Mouse (Mus musculus) forebrain, embryonic 15.5 days (tissue): ENCODE data around the gene Mcur1. TPM values are rescaled to one million over a fixed set of nuclear protein-coding genes. Genes with fewer than 3 reads are reported as not detected.

Experiments used
- ATAC-seq: fragments of 200-750 bp; cut with Nextera tagmentation; replicated peaks from 2 replicates; pipeline ENCODE4 v1.8.0; 2017; ENCODE audit warnings: mild to moderate bottlenecking, moderate TSS enrichment, moderate library complexity
- H3K27ac ChIP-seq: fragments of 300-500 bp; sonication (generic); replicated peaks from 2 replicates; pipeline ENCODE4 v1.5.1; 2015; ENCODE audit warnings: mild to moderate bottlenecking, inconsistent platforms
- H3K27me3 ChIP-seq: fragments of 300-500 bp; sonication (generic); 2 replicates; pipeline ENCODE4 v1.6.1; 2015; ENCODE audit warnings: inconsistent platforms
- H3K36me3 ChIP-seq: fragments of 300-500 bp; sonication (generic); 2 replicates; pipeline ENCODE4 v1.6.1; 2015; ENCODE audit warnings: mild to moderate bottlenecking, inconsistent platforms
- H3K4me1 ChIP-seq: fragments of 300-500 bp; sonication (generic); 2 replicates; pipeline ENCODE4 v1.6.1; 2015; ENCODE audit warnings: inconsistent platforms
- H3K4me2 ChIP-seq: fragments of 300-500 bp; sonication (generic); replicated peaks from 2 replicates; pipeline ENCODE4 v1.6.1; 2015; ENCODE audit warnings: mild to moderate bottlenecking, inconsistent platforms
- H3K4me3 ChIP-seq: fragments of 300-500 bp; sonication (generic); 2 replicates; pipeline ENCODE4 v1.5.1; 2015; ENCODE audit warnings: mild to moderate bottlenecking, inconsistent platforms
- H3K9ac ChIP-seq: fragments of 300-500 bp; sonication (generic); replicated peaks from 2 replicates; pipeline ENCODE4 v1.6.1; 2015; ENCODE audit warnings: mild to moderate bottlenecking, inconsistent platforms
- H3K9me3 ChIP-seq: fragments of 300-500 bp; sonication (generic); 2 replicates; pipeline ENCODE4 v1.6.1; 2016; ENCODE audit warnings: inconsistent platforms
- WGBS: fragments of 180-500 bp; shearing (Covaris S2); methylation state at CpG from one replicate; pipeline ENCODE4 v1.1.7; 2015; ENCODE audit warnings: mixed read lengths; 5-methylcytosine and 5-hydroxymethylcytosine counted together
- polyA plus RNA-seq: library from polyadenylated mRNA; unstranded; fragments of >200 nt; fragmentation: Nextera tagmentation; extraction: Ambion mirVana; gene quantifications from 2 replicates; pipeline ENCODE4 v1.2.1, GENCODE M21; 2015

Mcur1 gene
- polyA plus RNA-seq, 1 experiment from 2014 or later = 7.5 TPM

DNA sequence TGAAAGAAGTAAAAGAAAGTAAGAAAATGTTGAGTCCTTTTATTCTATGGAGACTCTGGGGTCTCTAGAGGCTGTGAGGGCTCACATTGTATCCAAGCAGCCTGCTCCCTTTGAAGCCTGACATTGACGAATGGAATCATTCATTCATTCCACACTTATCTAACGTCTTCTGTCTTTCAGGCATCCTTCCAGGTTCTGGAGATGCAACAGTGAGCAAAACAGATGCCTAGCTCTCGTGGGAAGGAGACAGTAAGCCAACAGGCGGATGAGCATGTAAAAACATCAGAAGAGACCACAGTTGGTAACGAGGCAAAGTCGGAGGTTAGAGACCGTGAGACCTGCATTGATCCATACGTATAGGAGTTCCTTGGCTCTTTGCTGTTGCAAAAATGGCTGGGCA lies 42.6 kb downstream of the Mcur1 start:
- 54% methylated on average over 8 of the region's 8 CpGs for WGBS
- no peak overlapping the region for H3K4me3 ChIP-seq
- no peaks in the 10 kb centered on the region for H3K4me1 ChIP-seq
- ATAC-seq = no peak
- no peak overlapping the region for H3K27ac ChIP-seq
- H3K9me3 ChIP-seq = no peaks in the 10 kb centered on the region
- H3K36me3 ChIP-seq = no peaks in the 10 kb centered on the region
- no peaks in the 10 kb centered on the region for H3K27me3 ChIP-seq
- no peak overlapping the region for H3K9ac ChIP-seq
- no peak overlapping the region for H3K4me2 ChIP-seq

DNA sequence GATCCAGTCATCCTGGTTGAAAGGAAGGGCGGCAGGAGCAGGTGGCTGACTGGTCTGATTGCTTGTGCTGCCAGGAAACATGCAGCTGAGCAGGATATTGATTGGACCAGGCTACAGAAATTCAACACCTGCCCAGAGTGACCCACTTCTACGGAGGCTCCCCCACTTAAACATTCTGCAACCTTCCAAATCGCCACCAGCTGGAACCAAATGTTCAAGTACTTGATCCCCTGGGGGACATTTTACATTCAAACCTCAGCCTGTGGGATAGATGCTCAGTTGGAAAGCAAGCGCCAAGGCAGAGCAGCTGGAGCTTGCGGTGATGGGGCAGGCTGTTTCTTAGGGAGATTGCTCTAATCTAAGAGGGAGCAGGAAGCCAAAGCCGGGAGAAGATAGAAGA lies 43.1 kb downstream of the Mcur1 start:
- no peaks in the 10 kb centered on the region for H3K4me1 ChIP-seq
- no peaks in the 10 kb centered on the region for H3K9me3 ChIP-seq
- H3K4me2 ChIP-seq = no peak overlapping the region
- no peaks in the 10 kb centered on the region for H3K27me3 ChIP-seq
- H3K36me3 ChIP-seq = no peaks in the 10 kb centered on the region
- no peak for ATAC-seq
- WGBS = 49% methylated on average over 6 of the region's 6 CpGs
- no peak overlapping the region for H3K4me3 ChIP-seq
- no peak overlapping the region for H3K9ac ChIP-seq
- no peak overlapping the region for H3K27ac ChIP-seq

DNA sequence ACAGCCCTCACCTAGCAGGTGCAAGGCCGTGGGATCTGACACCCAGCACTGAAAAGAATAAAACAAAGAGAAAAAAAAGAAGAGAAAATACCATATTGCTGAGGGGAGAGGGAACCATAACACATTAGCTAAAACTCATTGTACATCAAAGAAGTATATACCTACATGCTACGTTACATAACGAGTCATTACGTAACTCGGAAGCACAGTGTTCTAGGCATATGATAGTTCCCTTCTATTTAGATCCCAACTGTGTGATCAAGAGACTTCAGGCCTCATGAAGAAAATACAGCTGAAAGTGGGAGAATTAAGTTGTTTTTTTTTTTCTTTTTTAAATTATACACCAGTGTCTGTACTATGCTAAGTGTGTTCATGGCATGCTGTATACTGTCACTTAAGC lies 43.9 kb downstream of the Mcur1 start:
- Histone ChIP-seq H3K9me3 (no peaks in the 10 kb centered on the region), H3K36me3 (no peaks in the 10 kb centered on the region), H3K27me3 (no peaks in the 10 kb centered on the region), H3K4me3 (no peak overlapping the region), H3K9ac (no peak overlapping the region), H3K4me1 (no peaks in the 10 kb centered on the region), H3K27ac (no peak overlapping the region), H3K4me2 (no peak overlapping the region)
- no peak for ATAC-seq
- WGBS = 88% methylated on average over 5 of the region's 5 CpGs

DNA sequence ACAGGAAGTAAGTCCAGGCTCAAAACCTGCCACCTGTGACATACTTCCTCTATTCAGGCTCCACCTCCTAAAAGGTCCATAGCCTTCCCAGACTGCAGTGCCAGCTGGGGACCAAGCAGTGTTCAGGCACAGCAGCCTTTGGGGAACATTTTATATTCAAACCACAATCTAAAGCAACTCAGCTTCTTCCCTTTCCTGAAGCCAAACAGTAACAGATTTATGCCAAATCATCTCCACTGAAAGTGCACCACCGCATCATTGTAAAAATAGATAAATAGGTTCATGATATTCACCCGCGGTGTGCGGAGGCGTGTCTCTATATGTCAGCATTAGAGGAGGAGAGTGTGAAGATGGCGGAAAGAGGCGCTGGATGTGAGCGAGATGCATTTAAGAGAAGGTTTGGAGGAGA lies 45.0 kb downstream of the Mcur1 start:
- no peak overlapping the region for H3K27ac ChIP-seq
- H3K9ac ChIP-seq = no peak overlapping the region
- no peaks in the 10 kb centered on the region for H3K4me1 ChIP-seq
- no peaks in the 10 kb centered on the region for H3K27me3 ChIP-seq
- no peak overlapping the region for H3K4me3 ChIP-seq
- H3K4me2 ChIP-seq = no peak overlapping the region
- no peaks in the 10 kb centered on the region for H3K9me3 ChIP-seq
- H3K36me3 ChIP-seq = no peaks in the 10 kb centered on the region
- no peak for ATAC-seq
- 80% methylated on average over 8 of the region's 8 CpGs for WGBS

DNA sequence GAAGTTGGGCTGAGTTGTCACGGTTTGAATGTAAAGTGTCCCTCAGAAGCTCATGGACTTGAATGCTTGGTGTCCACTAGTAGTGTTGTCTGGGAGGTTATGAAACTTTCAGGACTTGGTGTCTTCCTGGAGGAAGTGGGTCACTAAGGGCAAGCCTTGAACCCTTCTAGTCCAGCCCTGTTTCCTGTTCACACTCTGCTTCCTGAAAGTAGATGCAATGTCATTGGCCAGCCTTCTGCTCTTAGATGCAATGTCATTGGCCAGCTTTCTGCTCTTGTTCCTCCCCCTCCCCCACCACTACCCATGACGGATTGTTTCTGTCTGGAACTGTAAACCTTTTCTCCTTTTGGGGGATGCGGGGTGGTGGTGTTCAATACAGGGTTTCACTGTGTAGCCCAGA lies 47.3 kb downstream of the Mcur1 start:
- 88% methylated on average over 3 of the region's 3 CpGs for WGBS
- Histone ChIP-seq H3K4me2 (no peak overlapping the region), H3K36me3 (no peaks in the 10 kb centered on the region), H3K4me3 (no peak overlapping the region), H3K27ac (no peak overlapping the region), H3K4me1 (no peaks in the 10 kb centered on the region), H3K9me3 (no peaks in the 10 kb centered on the region), H3K27me3 (no peaks in the 10 kb centered on the region), H3K9ac (no peak overlapping the region)
- ATAC-seq = no peak

DNA sequence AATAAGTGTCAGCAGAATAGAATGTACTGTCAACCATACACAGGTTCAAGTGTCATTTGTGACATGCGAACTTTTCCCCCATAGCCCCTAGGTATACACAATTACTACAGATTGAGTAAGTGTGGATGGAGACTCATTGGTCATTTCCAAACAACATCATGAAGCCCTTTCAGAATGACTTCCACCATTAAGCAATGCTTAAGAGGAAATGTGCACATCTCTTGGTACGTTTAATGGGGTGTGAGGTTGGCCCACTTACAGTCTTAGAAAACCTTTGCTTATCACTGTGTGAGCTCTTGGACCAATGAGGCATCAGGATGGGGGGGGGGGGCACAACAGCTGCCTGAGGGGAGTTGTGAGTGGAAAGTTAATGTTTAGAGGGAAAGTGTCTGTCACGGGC lies 54.2 kb downstream of the Mcur1 start:
- WGBS = 97% methylated on average over 3 of the region's 3 CpGs

DNA sequence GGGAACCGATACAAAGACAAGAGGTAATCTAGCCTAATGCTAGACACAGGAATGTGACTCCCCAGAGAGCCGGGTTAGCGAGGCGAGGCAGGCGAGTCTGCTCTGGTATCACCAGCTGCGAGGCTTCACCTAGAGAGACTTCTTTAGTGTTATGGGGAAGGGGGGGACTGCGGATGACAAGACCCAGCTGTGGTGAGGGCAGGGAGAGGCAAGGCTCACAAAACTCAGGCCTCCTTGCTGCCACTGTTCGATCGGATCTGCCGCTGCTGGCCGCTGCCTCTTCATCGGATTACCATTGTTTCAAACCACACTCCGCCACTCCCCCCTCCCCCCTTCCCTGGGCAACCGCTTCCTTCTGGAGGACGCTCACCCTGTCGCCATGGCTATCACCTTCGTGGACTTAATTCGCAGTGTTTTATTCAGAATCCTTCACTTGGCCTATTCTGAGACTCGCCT lies 56.6 kb downstream of the Mcur1 start:
- H3K4me2 ChIP-seq = peak overlapping the region; percentile 42
- peak overlapping the region; percentile 23 for H3K4me3 ChIP-seq
- ATAC-seq = peak; percentile 70; the same call in 1 of the 2 replicates
- peak overlapping the region; percentile 29; the same call in 1 of the 2 replicates for H3K27ac ChIP-seq
- under 1% methylated on average over 19 of the region's 19 CpGs for WGBS
- H3K4me1 ChIP-seq = peaks cover 15% of the 10 kb centered on the region
- H3K9me3 ChIP-seq = no peaks in the 10 kb centered on the region
- peak overlapping the region; percentile 29 for H3K9ac ChIP-seq
- no peaks in the 10 kb centered on the region for H3K27me3 ChIP-seq
- no peaks in the 10 kb centered on the region for H3K36me3 ChIP-seq

More for the DNA sequence above, 54.2 kb downstream of the Mcur1 start:
- H3K4me2 ChIP-seq = no peak overlapping the region
- no peaks in the 10 kb centered on the region for H3K9me3 ChIP-seq
- ATAC-seq = no peak
- H3K9ac ChIP-seq = no peak overlapping the region
- no peaks in the 10 kb centered on the region for H3K36me3 ChIP-seq
- no peak overlapping the region for H3K27ac ChIP-seq
- no peak overlapping the region for H3K4me3 ChIP-seq
- H3K4me1 ChIP-seq = peaks cover 11% of the 10 kb centered on the region
- no peaks in the 10 kb centered on the region for H3K27me3 ChIP-seq

DNA sequence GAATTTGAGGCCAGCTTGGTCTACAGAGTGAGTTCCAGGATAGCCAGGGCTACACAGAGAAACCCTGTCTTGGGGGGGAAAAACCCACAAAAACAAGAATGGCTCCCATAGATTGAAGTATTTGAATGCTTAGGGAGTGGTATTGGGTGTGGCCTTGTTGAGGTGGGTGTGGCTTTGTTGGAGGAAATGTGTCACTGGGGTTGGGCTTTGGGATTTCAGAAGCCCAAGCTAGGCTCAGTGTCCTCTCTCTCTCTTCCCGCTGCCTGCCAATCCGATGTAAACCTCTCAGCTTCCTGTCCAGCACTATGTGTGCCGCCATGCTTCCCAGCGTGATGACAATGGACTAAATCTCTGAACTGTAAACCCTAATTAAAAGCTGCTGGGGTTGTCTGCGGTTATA lies 58.4 kb downstream of the Mcur1 start:
- H3K4me3 ChIP-seq = no peak overlapping the region
- no peaks in the 10 kb centered on the region for H3K27me3 ChIP-seq
- H3K9ac ChIP-seq = no peak overlapping the region
- no peak overlapping the region for H3K27ac ChIP-seq
- no peaks in the 10 kb centered on the region for H3K36me3 ChIP-seq
- H3K9me3 ChIP-seq = no peaks in the 10 kb centered on the region
- no peak for ATAC-seq
- H3K4me2 ChIP-seq = no peak overlapping the region
- WGBS = 53% methylated on average over 5 of the region's 5 CpGs
- H3K4me1 ChIP-seq = peaks cover 15% of the 10 kb centered on the region

DNA sequence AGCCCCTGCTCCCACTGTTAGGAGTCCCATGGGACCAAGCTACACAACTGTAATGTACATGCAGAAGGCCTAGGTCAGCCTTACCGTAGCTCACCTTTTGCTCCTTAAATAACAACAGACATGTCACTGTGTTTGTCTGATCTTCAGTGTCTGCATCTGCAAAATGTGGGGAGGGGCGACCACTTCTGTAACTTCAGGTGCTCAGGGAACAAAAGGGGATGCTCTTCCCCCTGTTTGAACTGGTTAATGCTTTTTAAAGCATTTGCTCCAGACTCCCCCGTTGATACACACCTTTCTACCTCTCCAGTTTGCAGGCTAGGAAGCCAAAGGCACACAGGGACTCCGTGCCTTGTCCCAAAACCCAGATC lies 59.5 kb downstream of the Mcur1 start:
- H3K36me3 ChIP-seq = no peaks in the 10 kb centered on the region
- no peaks in the 10 kb centered on the region for H3K9me3 ChIP-seq
- ATAC-seq = no peak
- no peak overlapping the region for H3K4me3 ChIP-seq
- peaks cover 15% of the 10 kb centered on the region for H3K4me1 ChIP-seq
- no peak overlapping the region for H3K4me2 ChIP-seq
- no peak overlapping the region for H3K9ac ChIP-seq
- H3K27ac ChIP-seq = no peak overlapping the region
- WGBS = 93% methylated on average over 4 of the region's 4 CpGs
- no peaks in the 10 kb centered on the region for H3K27me3 ChIP-seq

DNA sequence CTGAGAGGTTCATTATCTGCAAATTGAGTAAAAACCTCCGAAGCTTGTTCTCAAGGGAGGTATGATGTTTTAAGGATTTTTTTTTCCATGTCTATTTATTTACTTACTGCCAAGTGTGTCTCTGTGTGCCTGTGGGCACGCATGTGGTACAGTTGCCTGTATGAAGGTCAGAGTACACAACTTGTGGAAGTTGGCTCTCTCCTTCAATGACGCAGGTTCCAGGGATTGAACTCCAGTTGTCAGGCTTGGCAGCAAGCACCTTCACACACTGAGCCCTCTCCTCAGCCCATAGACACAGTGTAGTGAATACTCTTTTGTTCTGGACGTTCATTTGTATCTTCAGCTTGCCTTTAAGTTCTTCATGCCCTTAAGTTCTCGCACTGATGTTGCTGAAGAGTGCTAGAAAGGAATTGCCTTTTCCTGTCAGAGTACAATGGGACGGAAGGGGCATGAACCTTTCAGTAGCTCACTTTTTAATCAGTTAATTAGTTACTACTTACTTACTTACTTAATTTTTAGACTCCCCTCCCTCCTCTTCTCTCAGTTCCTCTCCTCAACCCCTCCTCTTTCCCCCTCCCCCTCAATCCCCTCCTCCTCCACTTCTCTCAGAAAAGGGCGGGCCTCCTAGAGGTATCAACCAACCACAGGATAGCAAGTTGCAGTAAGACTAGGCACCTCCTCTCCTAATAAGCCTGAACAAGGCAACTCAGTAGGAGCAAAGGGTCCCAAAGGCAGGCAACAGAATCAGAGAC lies 60.1 kb downstream of the Mcur1 start:
- H3K4me2 ChIP-seq = no peak overlapping the region
- no peaks in the 10 kb centered on the region for H3K27me3 ChIP-seq
- no peak overlapping the region for H3K4me3 ChIP-seq
- ATAC-seq = no peak
- no peaks in the 10 kb centered on the region for H3K36me3 ChIP-seq
- peaks cover 15% of the 10 kb centered on the region for H3K4me1 ChIP-seq
- H3K9me3 ChIP-seq = no peaks in the 10 kb centered on the region
- no peak overlapping the region for H3K9ac ChIP-seq
- 64% methylated on average over 7 of the region's 7 CpGs for WGBS
- H3K27ac ChIP-seq = no peak overlapping the region

DNA sequence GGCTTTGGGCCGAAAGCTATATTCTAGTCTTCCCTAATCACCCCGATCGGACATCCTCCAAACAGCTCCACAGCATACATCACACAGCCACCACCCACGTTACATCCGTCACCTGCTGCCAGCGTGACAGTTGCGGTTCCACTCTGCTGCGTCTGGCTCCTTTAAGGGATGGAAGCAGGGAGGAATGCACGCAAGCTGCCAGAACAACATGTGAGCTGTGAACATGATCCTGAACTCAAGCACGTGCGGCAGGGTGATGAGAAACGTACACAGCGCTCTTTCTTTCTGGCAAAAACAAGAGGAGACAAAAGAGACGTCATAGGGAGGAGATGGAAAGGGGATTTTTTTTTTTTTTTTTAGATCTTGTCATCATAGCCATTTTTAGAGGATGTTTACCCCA lies 61.1 kb downstream of the Mcur1 start:
- no peak overlapping the region for H3K4me2 ChIP-seq

DNA sequence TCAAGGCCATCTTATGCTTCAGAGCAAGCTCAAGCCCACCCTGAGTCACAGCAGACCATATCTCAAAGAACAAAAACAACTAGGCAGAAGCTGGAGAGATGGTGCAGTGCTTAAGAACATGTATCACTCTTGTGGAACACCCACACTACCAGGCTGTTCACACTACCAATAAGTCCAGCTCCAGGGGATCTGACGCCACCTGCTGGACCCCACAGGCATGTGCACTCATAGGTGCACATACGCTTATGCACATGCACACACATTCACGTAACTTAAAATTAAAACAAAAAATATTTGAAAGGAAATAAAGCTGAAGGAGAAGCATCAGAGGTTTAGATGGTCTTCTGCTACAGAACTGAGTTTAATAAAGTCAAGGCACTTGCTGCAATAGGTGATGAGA lies 62.2 kb downstream of the Mcur1 start:
- H3K4me2 ChIP-seq = no peak overlapping the region
- H3K27me3 ChIP-seq = no peaks in the 10 kb centered on the region
- WGBS = 97% methylated on average over 3 of the region's 3 CpGs
- no peak for ATAC-seq
- H3K27ac ChIP-seq = no peak overlapping the region
- no peak overlapping the region for H3K9ac ChIP-seq
- 0 out of 2 replicates have a peak, but pooled peaks cover 3% of the 10 kb centered on the region for H3K4me1 ChIP-seq
- no peaks in the 10 kb centered on the region for H3K36me3 ChIP-seq
- no peaks in the 10 kb centered on the region for H3K9me3 ChIP-seq
- no peak overlapping the region for H3K4me3 ChIP-seq

More for the DNA sequence above, 61.1 kb downstream of the Mcur1 start:
- Histone ChIP-seq H3K27me3 (no peaks in the 10 kb centered on the region), H3K4me1 (peaks cover 13% of the 10 kb centered on the region), H3K4me3 (no peak overlapping the region), H3K9ac (no peak overlapping the region), H3K27ac (no peak overlapping the region; the same call in 1 of the 2 replicates), H3K9me3 (no peaks in the 10 kb centered on the region), H3K36me3 (no peaks in the 10 kb centered on the region)
- ATAC-seq = no peak; the same call in 1 of the 2 replicates
- WGBS = 55% methylated on average over 14 of the region's 14 CpGs

DNA sequence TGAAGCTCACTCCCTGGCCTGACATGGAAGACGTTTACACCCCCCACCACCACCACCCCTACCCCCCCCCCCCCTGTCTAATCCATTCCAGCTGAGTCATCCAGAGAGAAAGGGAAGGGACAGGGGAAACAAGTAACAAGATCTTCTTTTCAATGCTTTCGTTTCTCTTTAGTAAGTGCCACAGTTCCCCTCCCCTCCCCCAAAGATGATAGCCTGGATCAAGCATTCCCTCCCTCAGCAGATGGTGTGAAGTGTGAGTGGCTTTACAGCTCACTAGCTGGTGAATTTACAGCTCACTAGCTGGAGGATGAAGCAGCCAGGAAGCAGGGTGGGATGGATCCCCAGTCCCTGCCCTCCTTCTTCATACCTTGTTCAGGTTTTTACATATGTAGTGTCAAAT lies 63.3 kb downstream of the Mcur1 start:
- 0 out of 2 replicates have a peak, but pooled peaks cover 3% of the 10 kb centered on the region for H3K4me1 ChIP-seq
- no peak for ATAC-seq
- no peaks in the 10 kb centered on the region for H3K9me3 ChIP-seq
- H3K4me2 ChIP-seq = no peak overlapping the region
- no peak overlapping the region for H3K4me3 ChIP-seq
- H3K9ac ChIP-seq = no peak overlapping the region
- no peak overlapping the region for H3K27ac ChIP-seq
- WGBS = 7% methylated on average over 2 of the region's 2 CpGs
- H3K27me3 ChIP-seq = no peaks in the 10 kb centered on the region
- H3K36me3 ChIP-seq = no peaks in the 10 kb centered on the region
